Mouse (Mus musculus) heart, postnatal 0 days (tissue): ENCODE data around the gene Cnppd1. TPM values are rescaled to one million over a fixed set of nuclear protein-coding genes. Genes with fewer than 3 reads are reported as not detected.
A peak's percentile ranks its signal among the peaks of the same experiment; 100 is the strongest.

Experiments
- ATAC-seq: fragments of 200-750 bp; cut with Nextera tagmentation; 2 replicates; pipeline ENCODE4 v1.8.0; 2017; ENCODE audit warnings: low read depth, moderate number of reproducible peaks, moderate library complexity; ENCODE audit not compliant: insufficient read depth
- DNase-seq: peaks from one replicate; pipeline ENCODE4 v3.0.0-alpha.2; 2016; ENCODE audit warnings: low spot score
- H3K27ac ChIP-seq: fragments of 300-500 bp; sonication (generic); 2 replicates; pipeline ENCODE4 v1.5.1; 2014; ENCODE audit warnings: low read depth, mild to moderate bottlenecking
- H3K27me3 ChIP-seq: fragments of 300-500 bp; sonication (generic); 2 replicates; pipeline ENCODE4 v1.6.1; 2014; ENCODE audit warnings: low read length, mixed read lengths; ENCODE audit not compliant: control insufficient read depth, insufficient read depth
- H3K36me3 ChIP-seq: fragments of 300-500 bp; sonication (generic); replicated peaks from 2 replicates; pipeline ENCODE4 v1.6.1; 2014; ENCODE audit warnings: low read length, mixed read lengths; ENCODE audit not compliant: control insufficient read depth, insufficient read depth
- H3K4me1 ChIP-seq: fragments of 300-500 bp; sonication (generic); 2 replicates; pipeline ENCODE4 v1.6.1; 2014; ENCODE audit warnings: antibody characterized with exemption; ENCODE audit not compliant: control insufficient read depth, insufficient read depth
- H3K4me2 ChIP-seq: fragments of 300-500 bp; sonication (generic); 2 replicates; pipeline ENCODE4 v1.6.1; 2014; ENCODE audit warnings: low read depth, mild to moderate bottlenecking, low read length, moderate library complexity
- H3K4me3 ChIP-seq: fragments of 300-500 bp; sonication (generic); 2 replicates; pipeline ENCODE4 v1.5.1; 2014; ENCODE audit warnings: low read depth, low read length
- H3K9ac ChIP-seq: fragments of 300-500 bp; sonication (generic); replicated peaks from 2 replicates; pipeline ENCODE4 v1.6.1; 2014; ENCODE audit warnings: low read depth, low read length, mixed read lengths
- H3K9me3 ChIP-seq: fragments of 300-500 bp; sonication (generic); replicated peaks from 2 replicates; pipeline ENCODE4 v1.6.1; 2016; ENCODE audit warnings: low read length; ENCODE audit not compliant: control insufficient read depth
- CTCF ChIP-seq: IDR thresholded peaks from 2 replicates; pipeline ENCODE4 v1.5.1; 2016; ENCODE audit warnings: antibody characterized with exemption, control low read depth, low read depth
- EP300 ChIP-seq: IDR thresholded peaks from 2 replicates; pipeline ENCODE4 v1.6.1; 2016; ENCODE audit warnings: antibody characterized with exemption, low read depth
- WGBS: fragments of 180-500 bp; shearing (Covaris S2); extraction: QIAGEN DNeasy Blood & Tissue Kit; methylation state at CpG from one replicate; pipeline ENCODE4 v1.1.7; 2014; 5-methylcytosine and 5-hydroxymethylcytosine counted together
- polyA plus RNA-seq: library from polyadenylated mRNA; unstranded; fragments of >200 nt; fragmentation: Nextera tagmentation; extraction: Ambion mirVana; gene quantifications from 2 replicates; pipeline ENCODE4 v1.2.1, GENCODE M21; 2015
- total RNA-seq: library from RNA; depleted of rRNA; stranded (reverse); fragments of >200 nt; gene quantifications from 2 replicates; pipeline ENCODE4 v1.2.3, GENCODE M21; 2014; ENCODE audit warnings: low replicate concordance

Cnppd1 gene
- total and polyA plus RNA-seq, 2 experiments from 2014 or later, result 30.2 to 66.7 TPM

DNA sequence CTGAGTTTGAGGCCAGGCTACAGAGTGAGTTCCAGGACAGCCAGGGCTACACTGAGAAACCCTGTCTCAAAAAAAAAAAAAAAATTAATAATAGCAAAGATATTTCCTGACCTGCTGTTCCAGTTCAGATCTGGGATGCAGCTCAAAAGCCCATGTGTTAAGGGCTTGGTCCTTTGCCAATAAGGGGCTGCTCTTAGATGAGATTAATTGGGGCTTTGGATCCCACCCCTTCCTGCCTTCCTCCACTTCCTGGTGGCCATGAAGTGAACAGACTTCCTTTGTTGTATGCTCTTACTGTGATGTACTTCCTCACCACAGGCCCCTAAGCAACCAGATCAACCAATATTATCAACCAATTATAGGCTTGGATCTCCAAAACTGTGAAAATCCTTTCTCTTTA is 44.6 kb upstream of the Cnppd1 start:
- H3K27me3 ChIP-seq, result no peaks in the 10 kb centered on the region
- peaks cover 8% of the 10 kb centered on the region for H3K4me1 ChIP-seq
- H3K4me3 ChIP-seq, result no peak overlapping the region
- TF ChIP-seq CTCF (no peak), EP300 (no peak)
- no peak overlapping the region for H3K4me2 ChIP-seq
- H3K9ac ChIP-seq, result no peak overlapping the region
- H3K36me3 ChIP-seq, result peaks cover 59% of the 10 kb centered on the region
- ATAC-seq, result no peak
- no peak for DNase-seq
- no peak overlapping the region for H3K27ac ChIP-seq
- H3K9me3 ChIP-seq, result no peaks in the 10 kb centered on the region

DNA sequence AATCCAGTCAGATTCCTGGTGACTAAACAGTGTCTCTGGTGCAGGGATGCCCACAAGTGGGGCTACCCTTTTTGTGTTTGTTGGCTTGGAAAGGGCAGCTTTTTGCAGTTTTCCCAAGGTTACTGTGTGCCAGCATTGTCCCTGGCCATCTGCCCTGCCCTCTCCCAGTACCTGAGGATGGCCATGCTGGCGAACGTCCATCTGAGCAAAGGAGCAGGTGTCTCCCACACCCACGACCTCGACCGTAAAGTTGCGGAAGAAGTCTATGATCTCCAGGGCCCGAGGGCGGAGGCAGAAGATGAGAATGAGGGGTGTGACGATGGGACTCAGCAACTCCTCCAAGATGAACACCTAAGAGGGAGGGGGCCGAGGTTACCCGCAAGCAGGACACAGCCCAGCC is 43.0 kb upstream of the Cnppd1 start:
- no peak for TF ChIP-seq EP300
- TF ChIP-seq CTCF, result no peak
- Histone ChIP-seq H3K9me3 (no peaks in the 10 kb centered on the region), H3K9ac (no peak overlapping the region), H3K36me3 (peaks cover 67% of the 10 kb centered on the region), H3K27ac (no peak overlapping the region), H3K4me3 (no peak overlapping the region), H3K4me1 (no peaks in the 10 kb centered on the region), H3K27me3 (no peaks in the 10 kb centered on the region), H3K4me2 (no peak overlapping the region)
- 93% methylated on average over 11 of the region's 11 CpGs for WGBS
- ATAC-seq (no peak), DNase-seq (no peak)

DNA sequence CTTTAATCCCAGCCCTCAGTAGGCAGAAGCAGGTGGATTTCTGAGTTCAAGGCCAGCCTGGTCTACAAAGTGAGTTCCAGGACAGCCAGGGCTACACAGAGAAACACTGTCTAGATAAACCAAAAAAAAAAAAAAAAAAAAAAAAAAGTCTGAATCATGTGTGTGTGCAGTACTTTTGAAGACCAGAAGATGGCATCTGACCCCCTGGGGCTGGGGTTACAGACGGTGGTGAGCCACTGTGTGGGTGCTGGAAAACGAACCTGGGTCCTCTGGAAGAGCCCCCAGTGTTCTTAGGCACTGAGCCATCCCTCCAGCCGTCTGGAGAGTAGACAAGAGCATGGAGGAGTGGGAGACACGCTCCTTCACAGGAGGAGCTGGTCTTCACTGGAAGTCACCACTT is 39.6 kb upstream of the Cnppd1 start:
- H3K27me3 ChIP-seq, result no peaks in the 10 kb centered on the region
- H3K9me3 ChIP-seq, result no peaks in the 10 kb centered on the region
- ATAC-seq (no peak), DNase-seq (no peak)
- no peak; the same call in 1 of the 2 replicates for TF ChIP-seq CTCF
- H3K4me3 ChIP-seq, result no peak overlapping the region
- no peak overlapping the region for H3K4me2 ChIP-seq
- H3K27ac ChIP-seq, result no peak overlapping the region
- H3K9ac ChIP-seq, result no peak overlapping the region
- H3K36me3 ChIP-seq, result peaks cover 61% of the 10 kb centered on the region
- peaks cover 9% of the 10 kb centered on the region; the same call in 1 of the 2 replicates for H3K4me1 ChIP-seq
- WGBS, result 78% methylated on average over 4 of the region's 4 CpGs

DNA sequence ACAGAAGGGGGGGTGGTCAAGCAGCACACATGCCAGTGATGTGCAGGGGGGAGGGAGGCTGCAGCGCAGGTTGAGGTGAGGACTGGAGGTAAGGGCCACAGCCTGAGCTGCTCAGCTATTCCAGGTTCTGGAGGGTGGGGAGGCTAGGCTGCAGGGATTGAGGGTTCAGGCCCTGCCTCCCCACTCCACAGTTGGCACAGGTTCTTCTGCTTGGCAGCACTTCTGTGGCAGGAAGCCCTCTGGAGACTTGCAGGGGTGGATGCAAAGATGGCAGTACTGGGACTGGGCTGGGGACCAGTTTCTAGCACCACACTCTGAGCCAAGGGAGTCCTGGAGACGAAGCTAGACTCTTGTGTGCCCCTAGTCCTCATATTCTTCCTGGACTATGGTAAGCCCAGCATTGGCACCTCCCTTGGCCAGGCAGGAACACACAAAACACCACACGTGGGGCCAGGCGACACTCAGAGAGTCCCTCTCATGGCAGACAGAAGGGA is 38.9 kb upstream of the Cnppd1 start:
- Histone ChIP-seq H3K36me3 (peaks cover 55% of the 10 kb centered on the region), H3K9me3 (no peaks in the 10 kb centered on the region), H3K4me3 (no peak overlapping the region), H3K4me2 (no peak overlapping the region), H3K9ac (no peak overlapping the region), H3K4me1 (peaks cover 9% of the 10 kb centered on the region; the same call in 1 of the 2 replicates), H3K27ac (no peak overlapping the region), H3K27me3 (no peaks in the 10 kb centered on the region)
- ATAC-seq (no peak), DNase-seq (no peak)
- WGBS, result 80% methylated on average over 4 of the region's 4 CpGs
- TF ChIP-seq EP300 (no peak), CTCF (no peak)

DNA sequence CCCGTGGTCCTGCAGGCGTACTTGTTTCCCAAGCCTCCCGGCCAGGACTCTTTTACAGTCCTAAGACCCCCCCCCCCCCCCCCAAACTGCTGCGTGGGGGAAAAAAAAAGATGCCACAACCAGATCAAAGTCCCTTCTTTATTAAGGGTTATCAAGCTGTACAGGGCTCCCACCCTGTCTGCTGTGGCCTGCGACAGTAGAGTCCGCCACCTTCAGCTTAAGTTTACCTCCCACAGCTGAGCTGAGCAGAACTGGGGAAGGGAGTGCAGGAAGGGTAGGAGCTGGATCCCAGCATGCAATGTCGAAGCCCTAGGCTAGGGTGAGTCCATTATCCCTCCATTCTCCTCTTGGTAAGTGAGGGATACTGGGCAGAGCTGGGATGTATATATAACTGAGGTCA is 38.2 kb upstream of the Cnppd1 start:
- WGBS, result 38% methylated on average over 6 of the region's 7 CpGs
- no peaks in the 10 kb centered on the region for H3K9me3 ChIP-seq
- TF ChIP-seq EP300 (no peak), CTCF (no peak)
- peaks cover 50% of the 10 kb centered on the region for H3K36me3 ChIP-seq
- no peaks in the 10 kb centered on the region for H3K27me3 ChIP-seq
- H3K4me2 ChIP-seq, result peak overlapping the region; percentile 90
- no peak overlapping the region for H3K4me3 ChIP-seq
- DNase-seq (no peak), ATAC-seq (no peak)
- peaks cover 9% of the 10 kb centered on the region; the same call in 1 of the 2 replicates for H3K4me1 ChIP-seq
- no peak overlapping the region for H3K9ac ChIP-seq
- H3K27ac ChIP-seq, result no peak overlapping the region

DNA sequence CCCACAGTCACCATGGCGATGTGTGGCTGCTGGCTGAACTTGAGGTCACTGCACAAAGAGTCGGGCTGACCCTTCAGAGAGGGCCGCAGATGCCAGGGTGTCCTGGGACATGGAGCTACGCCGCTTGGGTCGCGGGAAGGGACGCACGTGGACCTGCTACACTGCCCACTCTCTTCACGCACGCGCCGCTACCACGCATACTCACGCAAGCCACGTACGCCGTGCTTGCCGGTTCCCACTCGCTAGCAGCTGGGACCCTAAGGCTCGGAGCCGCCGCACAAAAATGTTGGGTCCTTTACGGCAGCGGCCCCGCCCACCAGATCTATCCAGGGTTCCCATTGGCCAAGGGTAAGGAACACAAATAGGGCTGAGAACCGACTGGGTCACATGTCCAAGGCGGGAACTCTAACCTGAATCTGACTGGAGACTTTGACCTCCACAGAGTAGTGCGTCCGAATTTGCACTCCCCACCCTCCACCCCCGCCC is 37.6 kb upstream of the Cnppd1 start, which contains the start of gene Abcb6:
Gene Abcb6 (minus strand): TSS at position 288 of the 486 bp plus-strand sequence.
- Histone ChIP-seq H3K27ac (0 out of 2 replicates have a peak within 1 kb of the TSS, but pooled peaks have one; percentile 8), H3K36me3 (peaks cover 50% of the 10 kb centered on the region), H3K4me3 (peak within 1 kb of the TSS; percentile 55), H3K4me1 (peaks cover 9% of the 10 kb centered on the region; the same call in 1 of the 2 replicates), H3K27me3 (no peaks in the 10 kb centered on the region), H3K9me3 (no peaks in the 10 kb centered on the region), H3K9ac (peak within 1 kb of the TSS; percentile 27), H3K4me2 (peak within 1 kb of the TSS; percentile 90)
- DNase-seq, result peak; percentile 91
- TF ChIP-seq EP300 (0 out of 2 replicates have a peak, but pooled peaks have one; percentile 37), CTCF (no peak)
- ATAC-seq, result peak; percentile 92
- under 1% methylated on average over 31 of the region's 31 CpGs for WGBS
